Mouse (Mus musculus): ENCODE measurements around the gene Grin3b. TPM values are rescaled to one million over a fixed set of nuclear protein-coding genes. Genes with fewer than 3 reads are reported as not detected.

Grin3b gene
- polyA plus RNA-seq, 2 experiments: 0.01 to 0.13 TPM

- ATAC-seq (ENCODE audit: insufficient read depth): peak; percentile 19; the same call in 1 of the 2 replicates
- no peaks in the 10 kb centered on the region for H3K27me3 ChIP-seq (ENCODE audit: control insufficient read depth, insufficient read depth, low read length)
- WGBS (ENCODE audit: insufficient replicate concordance): 21% methylated on average over 15 of the region's 15 CpGs
- no peaks in the 10 kb centered on the region for H3K9me3 ChIP-seq (ENCODE audit: control insufficient read depth, low read length)
- H3K4me3 ChIP-seq (ENCODE audit: insufficient read depth in 1 of 2, low read depth in 2 of 2, low read length in 2 of 2): peak overlapping the region; percentile 91 to 98
- H3K4me1 ChIP-seq (replicated peaks; ENCODE audit: control insufficient read depth in 2 of 2, insufficient read depth in 2 of 2, low read length in 1 of 2): peaks cover 19 to 20% of the 10 kb centered on the region in 2 experiments
- no peak for DNase-seq (ENCODE audit: low read depth in 3 of 3, low spot score in 3 of 3)
- H3K36me3 ChIP-seq (replicated peaks; ENCODE audit: control insufficient read depth, insufficient read depth, low read depth): peaks cover 16% of the 10 kb centered on the region
- peak overlapping the region; percentile 95 for H3K27ac ChIP-seq
- TF ChIP-seq CTCF (IDR thresholded peaks at IDR 0.05; ENCODE audit: low read depth) (no peak; the same call in 1 of the 2 replicates), EP300 (IDR thresholded peaks at IDR 0.05; ENCODE audit: low read depth) (no peak)
- peak overlapping the region; percentile 83 for H3K4me2 ChIP-seq (ENCODE audit: low read depth)
- H3K9ac ChIP-seq (replicated peaks): peak overlapping the region; percentile 96
Measured at GRCm38 (mm10) chr10:79997819-79998218, 27.3 kb downstream of the Grin3b start.

DNA sequence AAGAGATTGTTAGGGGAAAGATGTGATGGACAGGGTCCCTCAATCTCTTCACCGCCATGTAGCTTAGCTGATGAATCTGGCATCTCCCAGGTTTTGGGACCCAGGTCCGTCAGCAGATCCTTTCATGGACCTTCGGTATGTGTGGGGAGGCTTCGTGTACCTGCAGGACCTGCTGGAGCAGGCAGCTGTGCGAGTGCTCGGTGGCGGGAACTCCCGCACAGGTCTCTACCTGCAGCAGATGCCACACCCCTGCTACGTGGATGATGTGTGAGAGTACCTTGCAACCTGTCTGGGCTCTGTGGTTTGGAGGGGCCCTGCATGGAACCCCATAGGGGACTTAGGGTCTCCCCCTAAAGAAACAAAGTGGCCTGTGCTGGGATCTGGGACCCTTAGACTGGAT is 31.4 kb downstream of the Grin3b start:
- 88% methylated on average over 9 of the region's 9 CpGs for WGBS (ENCODE audit: insufficient replicate concordance)
- DNase-seq (ENCODE audit: low read depth in 3 of 3, low spot score in 3 of 3) (no peak), ATAC-seq (ENCODE audit: insufficient read depth) (no peak)
- no peaks in the 10 kb centered on the region for H3K9me3 ChIP-seq (ENCODE audit: control insufficient read depth, low read length)
- H3K27me3 ChIP-seq (ENCODE audit: control insufficient read depth, insufficient read depth, low read length): no peaks in the 10 kb centered on the region
- H3K4me3 ChIP-seq (ENCODE audit: insufficient read depth in 1 of 2, low read depth in 2 of 2, low read length in 2 of 2): no peak overlapping the region
- peaks cover 24 to 31% of the 10 kb centered on the region in 2 experiments for H3K4me1 ChIP-seq (replicated peaks; ENCODE audit: control insufficient read depth in 2 of 2, insufficient read depth in 2 of 2, low read length in 1 of 2)
- H3K9ac ChIP-seq (replicated peaks): no peak overlapping the region
- TF ChIP-seq EP300 (IDR thresholded peaks at IDR 0.05; ENCODE audit: low read depth): no peak
- TF ChIP-seq CTCF (IDR thresholded peaks at IDR 0.05; ENCODE audit: low read depth): no peak
- no peak overlapping the region for H3K4me2 ChIP-seq (ENCODE audit: low read depth)
- H3K36me3 ChIP-seq (replicated peaks; ENCODE audit: control insufficient read depth, insufficient read depth, low read depth): peaks cover 26% of the 10 kb centered on the region
- H3K27ac ChIP-seq: no peak overlapping the region

- H3K9ac ChIP-seq (replicated peaks): no peak overlapping the region
- DNase-seq (ENCODE audit: low read depth in 3 of 3, low spot score in 3 of 3) (no peak), ATAC-seq (ENCODE audit: insufficient read depth) (no peak)
- H3K27ac ChIP-seq: no peak overlapping the region
- H3K9me3 ChIP-seq (ENCODE audit: control insufficient read depth, low read length): no peaks in the 10 kb centered on the region
- H3K4me2 ChIP-seq (ENCODE audit: low read depth): no peak overlapping the region; the same call in 1 of the 2 replicates
- H3K27me3 ChIP-seq (ENCODE audit: control insufficient read depth, insufficient read depth, low read length): no peaks in the 10 kb centered on the region
- no peak for TF ChIP-seq CTCF (IDR thresholded peaks at IDR 0.05; ENCODE audit: low read depth)
- no peak for TF ChIP-seq EP300 (IDR thresholded peaks at IDR 0.05; ENCODE audit: low read depth)
- H3K4me1 ChIP-seq (replicated peaks; ENCODE audit: control insufficient read depth in 2 of 2, insufficient read depth in 2 of 2, low read length in 1 of 2): peaks cover 24 to 31% of the 10 kb centered on the region in 2 experiments
- H3K4me3 ChIP-seq (ENCODE audit: insufficient read depth in 1 of 2, low read depth in 2 of 2, low read length in 2 of 2): no peak overlapping the region
- 62% methylated on average over 21 of the region's 21 CpGs for WGBS (ENCODE audit: insufficient replicate concordance)
- peaks cover 34% of the 10 kb centered on the region for H3K36me3 ChIP-seq (replicated peaks; ENCODE audit: control insufficient read depth, insufficient read depth, low read depth)
Measured at GRCm38 (mm10) chr10:80002829-80003228, 32.3 kb downstream of the Grin3b start.

GRCm38 (mm10) chr10:80003374-80004232 is 33.1 kb downstream of the Grin3b start:
- DNase-seq (ENCODE audit: low read depth in 3 of 3, low spot score in 3 of 3) (peak in 1 of 3 experiments; percentile 52), ATAC-seq (ENCODE audit: insufficient read depth) (peak; percentile 55)
- TF ChIP-seq CTCF (IDR thresholded peaks at IDR 0.05; ENCODE audit: low read depth) (no peak), EP300 (IDR thresholded peaks at IDR 0.05; ENCODE audit: low read depth) (no peak)
- Histone ChIP-seq H3K27me3 (ENCODE audit: control insufficient read depth, insufficient read depth, low read length) (no peaks in the 10 kb centered on the region), H3K27ac (peak overlapping the region; percentile 17; the same call in 1 of the 2 replicates), H3K36me3 (replicated peaks; ENCODE audit: control insufficient read depth, insufficient read depth, low read depth) (peaks cover 40% of the 10 kb centered on the region), H3K9me3 (ENCODE audit: control insufficient read depth, low read length) (no peaks in the 10 kb centered on the region), H3K4me1 (replicated peaks; ENCODE audit: control insufficient read depth in 2 of 2, insufficient read depth in 2 of 2, low read length in 1 of 2) (peaks cover 21 to 29% of the 10 kb centered on the region in 2 experiments), H3K9ac (replicated peaks) (no peak overlapping the region), H3K4me2 (ENCODE audit: low read depth) (peak overlapping the region; percentile 32), H3K4me3 (ENCODE audit: insufficient read depth in 1 of 2, low read depth in 2 of 2, low read length in 2 of 2) (no peak overlapping the region)
- 34% methylated on average over 9 of the region's 9 CpGs for WGBS (ENCODE audit: insufficient replicate concordance)

DNA sequence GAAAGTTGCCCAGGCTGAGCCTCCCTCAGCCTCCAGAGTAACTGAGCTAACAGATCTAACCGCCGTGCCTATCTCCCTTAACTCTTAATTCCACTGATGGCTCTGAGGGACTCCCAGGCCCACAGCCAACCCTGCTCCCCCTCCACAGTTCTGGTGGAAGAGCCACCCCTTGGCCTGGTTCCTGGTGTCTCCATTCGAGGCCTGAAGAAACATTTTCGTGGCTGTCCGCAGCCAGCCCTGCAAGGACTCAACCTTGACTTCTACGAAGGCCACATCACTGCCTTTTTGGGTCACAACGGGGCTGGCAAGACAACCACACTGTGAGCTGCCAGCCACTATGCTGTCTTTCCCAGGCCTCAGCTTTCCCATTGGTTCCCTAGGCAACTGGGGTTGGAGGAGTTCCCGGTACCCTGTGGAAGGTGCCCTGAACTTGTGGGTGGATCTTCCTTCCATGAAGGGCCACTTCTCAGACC is 33.8 kb downstream of the Grin3b start:
- Histone ChIP-seq H3K27me3 (ENCODE audit: control insufficient read depth, insufficient read depth, low read length) (no peaks in the 10 kb centered on the region), H3K36me3 (replicated peaks; ENCODE audit: control insufficient read depth, insufficient read depth, low read depth) (peaks cover 42% of the 10 kb centered on the region), H3K9me3 (ENCODE audit: control insufficient read depth, low read length) (no peaks in the 10 kb centered on the region), H3K27ac (no peak overlapping the region), H3K4me2 (ENCODE audit: low read depth) (no peak overlapping the region), H3K4me3 (ENCODE audit: insufficient read depth in 1 of 2, low read depth in 2 of 2, low read length in 2 of 2) (no peak overlapping the region), H3K9ac (replicated peaks) (no peak overlapping the region), H3K4me1 (replicated peaks; ENCODE audit: control insufficient read depth in 2 of 2, insufficient read depth in 2 of 2, low read length in 1 of 2) (peaks cover 21 to 29% of the 10 kb centered on the region in 2 experiments)
- TF ChIP-seq EP300 (IDR thresholded peaks at IDR 0.05; ENCODE audit: low read depth): no peak
- TF ChIP-seq CTCF (IDR thresholded peaks at IDR 0.05; ENCODE audit: low read depth): no peak
- no peak for ATAC-seq (ENCODE audit: insufficient read depth)
- 63% methylated on average over 8 of the region's 8 CpGs for WGBS (ENCODE audit: insufficient replicate concordance)
- no peak for DNase-seq (ENCODE audit: low read depth in 3 of 3, low spot score in 3 of 3)

All from liver, embryonic 14.5 days (tissue).